In the genomic region with DNA sequence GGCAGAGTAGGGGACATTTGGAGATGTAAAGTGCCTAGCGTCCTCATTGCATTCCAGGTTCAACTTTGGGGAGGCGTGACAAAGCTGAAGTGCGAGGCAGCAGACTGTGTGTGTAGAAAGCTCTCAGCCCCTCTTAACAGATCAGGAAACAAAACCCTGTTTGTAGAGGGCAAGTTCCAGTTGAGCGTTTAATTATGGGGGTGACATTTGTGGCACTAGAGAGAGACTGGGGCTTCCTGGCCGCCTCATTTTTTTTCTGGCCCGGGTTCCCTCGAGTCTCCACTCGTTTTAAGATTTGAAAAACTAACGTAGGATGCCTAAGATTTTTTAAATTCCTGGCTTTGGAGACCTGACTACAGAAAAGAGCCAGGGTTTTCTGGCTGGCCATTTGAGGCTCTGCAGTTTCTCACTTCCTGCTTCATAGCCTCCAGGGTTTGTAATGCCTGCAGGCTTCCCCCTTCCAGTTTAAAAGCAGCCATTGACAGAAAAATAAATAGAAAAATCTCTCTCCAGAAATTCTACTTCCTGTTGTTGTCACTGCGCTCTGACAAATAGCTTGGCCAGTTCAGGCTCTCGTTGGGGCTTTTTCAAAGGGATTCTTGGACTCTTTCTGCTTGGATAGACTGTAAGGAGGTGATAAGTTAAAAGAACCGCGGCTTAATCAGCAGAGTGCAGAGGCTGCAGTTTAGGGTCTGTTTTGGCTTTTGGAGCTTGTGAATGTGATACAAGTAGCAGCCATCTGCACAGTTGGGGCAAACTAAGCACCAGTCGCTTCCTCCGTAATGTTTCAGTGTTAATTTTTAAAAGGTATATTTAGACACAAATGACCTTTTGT, we compare ENCODE assay signal across 7 mouse cellular contexts. TPM values are rescaled to one million over a fixed set of nuclear protein-coding genes. Genes with fewer than 3 reads are reported as not detected.
DNase-seq lines count a peak whose midpoint lies in the region; ATAC-seq and TF ChIP-seq lines count a peak whose summit lies in the region.

No protein-coding gene starts in this region.

- no peaks in the 10 kb centered on the region for H3K9me3 ChIP-seq in embryonic facial prominence, embryonic 15.5 days (replicated peaks)
- no peaks in the 10 kb centered on the region for H3K9me3 ChIP-seq in limb, embryonic 14.5 days (ENCODE audit: control insufficient read depth, low read length)
- H3K9me3 ChIP-seq in midbrain, embryonic 15.5 days, result no peaks in the 10 kb centered on the region

- 16% methylated on average over 15 of the region's 15 CpGs for WGBS in embryonic facial prominence, embryonic 15.5 days
- 8% methylated on average over 15 of the region's 15 CpGs for WGBS in limb, embryonic 14.5 days
- 21% methylated on average over 15 of the region's 15 CpGs for WGBS in midbrain, embryonic 15.5 days

- DNase-seq in limb, embryonic 14.5 days (ENCODE audit: low spot score), result peak; percentile 47
- no peak for DNase-seq in cerebellum, adult 11 months
- no peak for DNase-seq in left cerebral cortex, postnatal 25 days (ENCODE audit: low spot score in 2 of 2)

- no peak for TF ChIP-seq POLR2A in bone marrow macrophage, adult 2 months (IDR thresholded peaks at IDR 0.05; ENCODE audit: borderline replicate concordance, low read depth, low read length)
- TF ChIP-seq POLR2A in limb, embryonic 14.5 days (IDR thresholded peaks at IDR 0.05; ENCODE audit: borderline replicate concordance, extremely low read depth, insufficient read depth, insufficient read length), result no peak

- H3K4me2 ChIP-seq in embryonic facial prominence, embryonic 15.5 days (replicated peaks), result peak overlapping the region; percentile 13; the same call in 1 of the 2 replicates
- H3K4me2 ChIP-seq in limb, embryonic 14.5 days (replicated peaks; ENCODE audit: low read depth, low read length, severe bottlenecking), result peak overlapping the region; percentile 23; the same call in 1 of the 2 replicates
- H3K4me2 ChIP-seq in midbrain, embryonic 15.5 days, result no peak overlapping the region

- intact Hi-C loops in left cerebral cortex, postnatal 25 days (cut with DNase I), result no loop called here

- no peak overlapping the region for H3K9ac ChIP-seq in embryonic facial prominence, embryonic 15.5 days
- H3K9ac ChIP-seq in limb, embryonic 14.5 days (ENCODE audit: low read depth, low read length, severe bottlenecking), result no peak overlapping the region
- 0 out of 2 replicates have a peak overlapping the region, but pooled peaks have one; percentile 5 for H3K9ac ChIP-seq in midbrain, embryonic 15.5 days

- H3K4me3 ChIP-seq in bone marrow macrophage, adult 2 months (ENCODE audit: insufficient read depth, low read length), result peak overlapping the region; percentile 39
- H3K4me3 ChIP-seq in embryonic facial prominence, embryonic 15.5 days (replicated peaks), result no peak overlapping the region
- H3K4me3 ChIP-seq in limb, embryonic 14.5 days (replicated peaks; ENCODE audit: low read length), result no peak overlapping the region
- H3K4me3 ChIP-seq in midbrain, embryonic 15.5 days, result no peak overlapping the region

- no peaks in the 10 kb centered on the region for H3K36me3 ChIP-seq in embryonic facial prominence, embryonic 15.5 days
- peaks cover 6% of the 10 kb centered on the region; the same call in 1 of the 2 replicates for H3K36me3 ChIP-seq in limb, embryonic 14.5 days (ENCODE audit: control insufficient read depth, insufficient read depth, low read length)
- no peaks in the 10 kb centered on the region for H3K36me3 ChIP-seq in midbrain, embryonic 15.5 days (replicated peaks)

- no peak for TF ChIP-seq CTCF in bone marrow macrophage, adult 2 months (IDR thresholded peaks at IDR 0.05; ENCODE audit: low read depth, low read length)

- peak overlapping the region; percentile 94 for H3K27ac ChIP-seq in bone marrow macrophage, adult 2 months (ENCODE audit: insufficient read depth, low read depth, low read length)
- H3K27ac ChIP-seq in embryonic facial prominence, embryonic 15.5 days (replicated peaks), result peak overlapping the region; percentile 44
- peak overlapping the region; percentile 59 for H3K27ac ChIP-seq in limb, embryonic 14.5 days (replicated peaks; ENCODE audit: low read depth, low read length)
- no peak overlapping the region for H3K27ac ChIP-seq in midbrain, embryonic 15.5 days

- peaks cover 16% of the 10 kb centered on the region for H3K4me1 ChIP-seq in bone marrow macrophage, adult 2 months (ENCODE audit: control insufficient read depth, insufficient read depth, low read length)
- H3K4me1 ChIP-seq in embryonic facial prominence, embryonic 15.5 days, result peaks cover 46% of the 10 kb centered on the region
- H3K4me1 ChIP-seq in limb, embryonic 14.5 days (ENCODE audit: control insufficient read depth, insufficient read depth, low read length), result peaks cover 51% of the 10 kb centered on the region
- peaks cover 35% of the 10 kb centered on the region for H3K4me1 ChIP-seq in midbrain, embryonic 15.5 days

- ATAC-seq in embryonic facial prominence, embryonic 15.5 days (ENCODE audit: insufficient number of reproducible peaks, low FRiP score, low TSS enrichment, low read depth), result no peak
- peak; percentile 54 to 61 for ATAC-seq in hematopoietic stem cell, adult 5-6 weeks (replicated peaks in 1 of 2; ENCODE audit: insufficient read depth in 1 of 2, low FRiP score in 2 of 2, low TSS enrichment in 1 of 2, low read depth in 1 of 2, poor library complexity in 2 of 2, severe bottlenecking in 2 of 2)
- no peak for ATAC-seq in limb, embryonic 14.5 days (ENCODE audit: low FRiP score, low read depth)
- ATAC-seq in midbrain, embryonic 15.5 days (replicated peaks), result no peak

- H3K27me3 ChIP-seq in embryonic facial prominence, embryonic 15.5 days, result no peaks in the 10 kb centered on the region
- H3K27me3 ChIP-seq in limb, embryonic 14.5 days (ENCODE audit: control insufficient read depth, insufficient read depth, low read length), result no peaks in the 10 kb centered on the region
- H3K27me3 ChIP-seq in midbrain, embryonic 15.5 days (replicated peaks), result no peaks in the 10 kb centered on the region

RNA-seq across cellular contexts. Expression of gene Igf1r, which starts 20.8 kb away (rescaled TPM):
- polyA plus RNA-seq in bone marrow macrophage, adult 2 months (2012; ENCODE audit: insufficient read depth, insufficient read length, missing spikeins), result 5.4 and 6.0 TPM in 2 replicates
- polyA plus RNA-seq in embryonic facial prominence, embryonic 15.5 days (2015; fragmentation: Nextera tagmentation; extraction: Ambion mirVana), result 26.2 and 28.8 TPM in 2 replicates
- 31.6 and 51.6 TPM in 2 replicates for total RNA-seq in hematopoietic stem cell, adult 5-6 weeks (2017)
- 34.6 and 41.1 TPM in 2 replicates for polyA plus RNA-seq in limb, embryonic 14.5 days (2012; rRNA removed)
- polyA plus RNA-seq in limb, embryonic 14.5 days (2014; fragmentation: Nextera tagmentation; extraction: Ambion mirVana), result 22.5 and 26.9 TPM in 2 replicates
- polyA plus RNA-seq in midbrain, embryonic 15.5 days (2015; fragmentation: Nextera tagmentation; extraction: Ambion mirVana), result 27.1 and 27.8 TPM in 2 replicates
- total RNA-seq in left cerebral cortex, postnatal 25 days (2021), result 10 to 100 TPM; 45.8 to 47.3 TPM

Comparison
In these comparisons a context has a peak if more than half of its experiments do, and no peak if none do; other contexts are left out.
1. ATAC-seq: peak in hematopoietic stem cell, adult 5-6 weeks (2 of 2); none in embryonic facial prominence, embryonic 15.5 days (single experiment), limb, embryonic 14.5 days (single experiment) and midbrain, embryonic 15.5 days (single experiment).